Mouse (Mus musculus): ENCODE measurements around the gene Cd247.

The Cd247 gene

DNA sequence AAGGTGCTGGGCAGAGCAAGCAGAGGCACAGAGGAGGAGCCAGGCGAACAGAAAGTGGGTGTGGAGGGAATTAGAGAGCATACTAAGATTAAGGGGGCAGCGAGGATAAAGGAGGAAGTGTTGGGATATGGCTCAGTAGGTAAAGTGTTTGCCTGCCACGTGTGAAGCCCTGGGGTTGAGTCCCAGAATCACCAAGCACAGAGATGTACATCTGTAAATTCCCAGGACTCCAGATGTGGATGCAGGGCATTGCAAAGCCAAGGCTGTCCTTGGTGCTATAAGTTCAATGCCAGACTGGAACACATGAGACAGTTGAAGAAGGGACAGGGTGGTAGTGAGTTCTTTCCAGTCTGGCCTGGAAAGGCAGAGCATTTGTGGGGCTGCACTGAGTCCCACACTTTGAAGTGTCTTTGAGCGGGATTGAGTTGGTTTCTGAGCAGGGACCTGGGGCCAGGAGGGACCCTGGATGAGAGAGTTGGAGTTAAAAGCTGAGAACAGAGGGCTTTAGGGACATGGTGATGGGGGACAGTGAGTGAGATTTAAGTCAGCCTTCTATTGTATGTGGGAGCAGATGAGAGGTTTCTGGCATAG lies 64.7 kb downstream of the Cd247 start:
- no peak for DNase-seq (ENCODE audit: low read depth, low spot score)

GRCm38 (mm10) chr1:165853729-165854420 lies 65.4 kb downstream of the Cd247 start:
- DNase-seq (ENCODE audit: low read depth, low spot score): peak; percentile 76

- DNase-seq (ENCODE audit: low read depth, low spot score): no peak
These were observed 67.5 kb downstream of the Cd247 start for GRCm38 (mm10) chr1:165855759-165856545.

- DNase-seq (ENCODE audit: low read depth, low spot score): no peak
These were observed 68.8 kb downstream of the Cd247 start for GRCm38 (mm10) chr1:165857279-165857678.

GRCm38 (mm10) chr1:165858356-165858755 lies 69.9 kb downstream of the Cd247 start:
- DNase-seq (ENCODE audit: low read depth, low spot score): no peak

- DNase-seq (ENCODE audit: low read depth, low spot score): no peak
These were observed 72.1 kb downstream of the Cd247 start for GRCm38 (mm10) chr1:165860373-165861234.

DNA sequence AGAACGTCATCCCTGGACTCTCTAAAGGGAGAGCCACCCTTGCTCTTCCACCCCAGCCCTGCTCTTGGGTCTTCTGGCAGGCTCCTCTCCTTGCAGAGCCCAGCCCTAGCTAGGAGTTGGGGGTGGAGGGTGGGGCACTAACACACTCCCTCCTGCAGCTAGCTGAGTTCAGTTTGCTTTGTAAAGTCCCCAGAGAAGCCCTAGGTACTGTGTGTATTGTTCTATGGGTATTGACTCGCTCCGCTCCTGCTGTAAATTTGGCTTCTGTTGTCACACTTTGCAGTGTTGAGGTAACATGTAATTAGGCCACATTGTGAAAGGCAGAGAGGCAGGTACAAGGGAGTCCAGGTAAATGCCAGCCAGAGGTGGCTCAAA lies 72.7 kb downstream of the Cd247 start:
- peak; percentile 38 for DNase-seq (ENCODE audit: low read depth, low spot score)

GRCm38 (mm10) chr1:165862059-165862458 lies 73.6 kb downstream of the Cd247 start:
- DNase-seq (ENCODE audit: low read depth, low spot score): no peak

- no peak for DNase-seq (ENCODE audit: low read depth, low spot score)
These were observed 76.6 kb downstream of the Cd247 start for GRCm38 (mm10) chr1:165864864-165865795.

DNA sequence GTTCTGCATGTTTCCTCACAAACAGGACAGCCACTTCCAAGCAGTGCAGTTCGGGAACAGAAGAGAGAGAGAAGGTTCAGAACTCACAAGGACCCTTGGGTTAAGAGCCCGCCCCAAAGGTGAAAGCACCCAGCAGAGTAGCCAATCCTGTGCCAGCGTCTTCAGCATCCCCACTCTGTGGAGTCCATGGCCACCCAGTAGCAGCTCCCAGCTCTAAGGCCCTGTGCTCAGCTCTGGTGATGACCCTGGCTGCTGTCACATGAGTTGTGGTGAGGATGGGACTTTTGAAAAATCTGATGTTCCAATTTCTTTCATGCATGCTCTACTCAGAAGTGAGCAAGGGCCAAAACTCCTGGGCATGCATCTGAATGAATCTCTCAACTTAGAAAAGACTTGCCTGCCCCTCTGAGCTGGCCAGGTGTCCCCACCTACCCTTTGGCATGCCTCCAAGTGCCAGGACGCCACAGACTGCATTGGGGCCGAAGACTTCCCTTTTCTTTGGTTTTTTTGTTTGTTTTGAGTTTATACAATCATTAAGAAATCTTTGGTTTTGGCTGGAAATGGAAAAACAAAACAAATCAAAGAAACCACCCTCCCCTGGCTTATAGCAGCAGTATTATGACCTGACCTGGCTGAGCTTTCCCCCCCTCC lies 78.3 kb downstream of the Cd247 start:
- no peak for DNase-seq (ENCODE audit: low read depth, low spot score)

GRCm38 (mm10) chr1:165868659-165869058 lies 80.2 kb downstream of the Cd247 start:
- no peak for DNase-seq (ENCODE audit: low read depth, low spot score)

DNA sequence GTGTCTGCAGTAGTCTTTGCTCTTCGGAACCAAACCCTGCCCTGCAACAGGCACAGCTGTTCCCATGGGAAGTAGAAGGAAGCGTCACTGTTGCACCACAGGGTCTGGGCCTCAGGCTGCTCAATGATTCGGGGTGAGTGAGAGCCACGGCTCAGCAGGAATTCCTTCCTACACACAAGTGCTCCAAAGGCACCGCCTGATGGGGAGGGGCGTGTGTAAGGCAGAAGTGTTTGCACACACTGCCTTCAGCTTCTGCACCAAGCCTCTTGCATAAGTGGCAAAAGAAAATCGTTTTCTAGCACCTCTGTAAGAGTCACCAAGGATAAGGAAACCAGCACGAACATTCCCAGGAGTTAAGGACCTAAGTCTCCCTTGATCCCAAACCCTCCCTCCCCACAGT lies 86.2 kb downstream of the Cd247 start:
- peak; percentile 33 for DNase-seq (ENCODE audit: low read depth, low spot score)

DNA sequence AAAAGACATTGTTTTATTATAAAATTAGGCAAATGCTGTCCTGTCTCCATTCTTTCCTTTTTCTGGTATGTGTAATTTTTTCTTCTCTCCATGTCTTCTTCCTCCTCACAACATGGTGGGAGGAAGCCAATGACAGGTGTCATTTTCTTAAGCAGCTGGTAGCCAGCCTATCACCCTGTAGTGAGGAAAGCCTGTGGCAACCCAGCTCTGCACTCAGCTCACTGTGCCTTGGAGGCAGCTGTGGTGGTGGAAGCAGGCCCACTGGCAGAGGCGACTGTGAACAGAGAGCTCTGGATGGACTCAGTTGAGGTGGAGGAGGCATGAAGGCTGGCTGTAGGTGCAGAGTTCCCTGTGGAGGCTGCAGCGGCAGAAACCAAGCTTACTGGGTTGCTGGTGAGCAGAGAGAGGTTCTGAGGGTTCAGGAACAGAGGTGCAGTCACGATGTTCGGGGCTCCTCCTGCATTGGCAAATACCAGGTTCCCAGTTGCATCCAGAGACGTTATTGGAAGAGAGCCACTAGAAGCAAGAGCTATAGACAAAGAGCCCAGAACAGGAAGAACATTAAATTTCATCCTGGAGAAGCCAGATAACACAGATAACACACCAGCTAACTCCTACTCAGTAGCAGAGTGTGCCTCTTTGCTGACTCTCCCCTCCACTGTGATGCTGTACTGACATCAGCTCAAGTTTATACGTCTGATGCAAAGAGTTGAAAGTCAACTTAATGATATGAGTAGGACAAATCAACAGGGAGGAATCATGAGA lies 87.2 kb downstream of the Cd247 start:
- DNase-seq (ENCODE audit: low read depth, low spot score): no peak

DNA sequence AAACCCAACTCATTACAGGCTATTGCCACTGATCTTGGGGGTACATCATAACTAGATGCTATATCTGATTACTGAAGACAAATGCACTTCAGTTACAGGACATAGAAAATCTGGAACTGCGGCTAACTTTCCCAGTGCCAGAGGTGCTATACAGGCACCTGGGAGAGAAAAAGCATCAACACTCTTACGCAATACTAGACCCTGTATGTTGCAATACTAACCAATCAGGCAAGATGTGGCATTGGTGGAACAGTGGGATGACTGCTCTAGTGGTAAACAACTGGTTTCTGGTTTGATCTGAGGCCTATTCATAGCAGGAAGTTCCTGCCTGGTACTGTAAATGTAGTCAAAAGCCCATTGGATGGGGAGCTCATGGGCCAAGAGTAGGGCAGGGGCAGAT lies 90.3 kb downstream of the Cd247 start:
- no peak for DNase-seq (ENCODE audit: low read depth, low spot score)

DNA sequence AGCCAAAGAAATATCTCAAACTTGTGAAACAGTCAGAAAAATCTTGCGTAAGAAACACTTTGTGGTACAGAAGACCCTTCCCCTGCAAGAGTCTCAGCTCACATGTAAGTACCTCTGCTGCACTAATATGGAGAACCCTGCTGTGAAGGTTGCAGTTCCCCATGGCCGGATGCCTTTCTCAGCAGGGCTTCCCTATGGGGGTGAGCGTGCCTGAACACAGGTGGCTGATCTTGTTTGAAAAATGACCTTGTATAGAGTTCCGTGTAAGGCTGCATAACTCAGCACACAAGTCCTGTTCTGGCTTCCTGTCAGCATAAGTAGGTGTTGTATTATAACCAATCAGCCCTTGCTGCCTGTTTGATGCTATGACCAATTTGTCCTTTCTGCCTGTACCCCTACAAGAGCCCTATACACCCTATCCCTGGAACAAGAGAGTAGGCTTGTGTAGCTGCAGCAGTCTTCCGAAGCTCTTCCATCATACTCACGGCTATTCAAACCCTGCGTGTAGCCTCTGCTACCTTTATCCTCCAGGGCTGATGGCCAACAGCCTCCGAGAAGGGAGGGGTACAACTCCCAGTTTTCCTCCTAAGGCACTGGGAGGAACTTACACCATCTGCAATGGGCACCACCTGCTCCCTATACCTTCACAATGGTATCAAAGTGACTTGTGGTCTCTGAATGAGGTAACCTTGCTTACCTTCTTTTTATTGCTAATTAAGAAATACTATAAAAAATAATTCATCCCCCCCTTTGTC lies 93.8 kb downstream of the Cd247 start:
- peak; percentile 79 for DNase-seq (ENCODE audit: low read depth, low spot score)

GRCm38 (mm10) chr1:165891686-165892085 lies 103.2 kb downstream of the Cd247 start:
- no peak for DNase-seq (ENCODE audit: low read depth, low spot score)

DNA sequence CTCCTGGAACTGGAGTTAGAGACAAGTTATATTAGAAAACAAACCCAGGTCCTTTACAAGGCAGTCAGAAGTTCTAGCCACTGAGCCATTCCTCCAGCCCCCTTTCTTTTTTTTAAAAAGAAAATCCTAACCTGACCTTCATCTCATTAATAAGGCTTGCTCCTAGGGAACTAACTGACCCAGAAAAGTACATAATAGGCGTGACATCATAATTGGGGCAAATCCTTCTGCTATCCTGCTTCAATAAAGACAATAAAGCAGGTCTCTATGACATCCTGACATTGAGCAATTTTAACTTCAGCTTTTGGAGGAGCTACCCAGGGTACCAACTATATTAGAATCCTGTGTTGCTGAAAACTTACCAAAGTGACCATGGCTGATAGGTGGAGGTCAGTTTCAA lies 115.1 kb downstream of the Cd247 start:
- DNase-seq (ENCODE audit: low read depth, low spot score): no peak

DNA sequence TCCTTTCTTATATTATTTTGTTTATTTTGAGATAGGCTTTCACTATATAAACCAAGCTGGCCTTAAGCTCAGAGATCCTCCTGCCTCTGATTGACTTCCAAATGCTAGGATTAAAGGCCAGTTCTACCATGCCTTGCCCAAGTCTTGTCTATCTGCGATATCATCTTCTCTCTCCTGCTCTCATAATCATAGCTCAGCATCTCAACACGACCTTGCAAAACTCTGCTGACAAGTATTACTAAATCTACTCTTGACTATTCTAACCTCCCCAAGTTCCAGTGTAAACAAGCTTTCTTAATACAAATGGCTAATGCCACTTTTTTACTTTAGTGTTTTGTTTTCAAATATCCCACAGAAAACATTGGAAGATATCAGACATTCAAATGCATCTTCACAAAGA lies 119.7 kb downstream of the Cd247 start:
- DNase-seq (ENCODE audit: low read depth, low spot score): no peak

GRCm38 (mm10) chr1:165908806-165909205 lies 120.3 kb downstream of the Cd247 start:
- DNase-seq (ENCODE audit: low read depth, low spot score): no peak
